Mouse (Mus musculus) kidney, adult 2 months (tissue): Measurements from ENCODE around the gene B3gat3.

Experiments
- CTCF ChIP-seq: fragments of 200-500 bp; conservative IDR thresholded peaks from 2 replicates; pipeline ENCODE4 v1.5.1; 2011; ENCODE audit warnings: low read depth, mild to moderate bottlenecking, control low read depth, low read length, moderate library complexity, mixed read lengths; ENCODE audit not compliant: insufficient read depth, insufficient read length
- POLR2A ChIP-seq: fragments of 200-500 bp; IDR thresholded peaks from one replicate; pipeline ENCODE4 v1.6.1; 2011; ENCODE audit warnings: low read depth, low read length, control low read depth

DNA sequence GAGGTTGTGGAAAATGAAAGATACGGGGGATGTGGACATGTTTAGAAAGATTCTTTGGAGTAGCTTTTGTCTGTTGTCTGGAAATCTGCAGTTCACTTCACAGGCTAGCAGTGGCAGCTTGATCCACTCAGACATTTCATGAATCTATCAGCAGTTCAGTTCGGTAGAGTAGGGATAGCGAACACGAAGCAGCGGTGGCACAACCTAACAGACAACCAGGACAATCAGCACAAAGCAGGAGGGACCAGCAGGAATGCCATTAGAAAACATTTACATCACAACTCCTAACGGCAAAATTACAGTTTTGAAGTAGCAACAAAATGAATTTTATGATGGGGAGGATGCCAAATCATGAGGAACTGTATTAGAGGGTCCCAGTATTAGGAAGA is 496 bp upstream of the B3gat3 start:
- TF ChIP-seq CTCF: no peak
- no peak for TF ChIP-seq POLR2A
